Mouse (Mus musculus) bone marrow, adult 2 months (tissue): ENCODE results near the gene Fam241b.

Experiments
- CTCF ChIP-seq: fragments of 200-500 bp; IDR thresholded peaks from 2 replicates; pipeline ENCODE4 v1.5.1; 2011; ENCODE audit warnings: low read length, control low read depth; ENCODE audit not compliant: control insufficient read depth, insufficient read depth
- POLR2A ChIP-seq: fragments of 200-500 bp; IDR thresholded peaks from 2 replicates; pipeline ENCODE4 v1.6.1; 2011; ENCODE audit warnings: low read depth, mild to moderate bottlenecking, control low read depth, low read length, borderline replicate concordance; ENCODE audit not compliant: control insufficient read depth

GRCm38 (mm10) chr10:62093903-62094302 is 49.8 kb downstream of the Fam241b start:
- TF ChIP-seq CTCF (no peak), POLR2A (no peak)
